In genomic region chr9:106305228-106305627, GRCm38 (mm10) we compare ENCODE assay signal across 14 mouse cellular contexts. TPM values are rescaled to one million over a fixed set of nuclear protein-coding genes. Genes with fewer than 3 reads are reported as not detected.
DNase-seq lines count a peak whose midpoint lies in the region; ATAC-seq and TF ChIP-seq lines count a peak whose summit lies in the region.
"Had no signal": no experiment of that assay in that cellular context is flagged by ENCODE, and none has a peak within 500 bp of the region (broad histone marks: within the 10 kb centered on the region; RNA-seq: fewer than 3 reads in every experiment).

No protein-coding gene starts in this region.

- no peak overlapping the region for H3K9ac ChIP-seq in kidney, embryonic 16.5 days (replicated peaks; ENCODE audit: low read length)
- 0 out of 2 replicates have a peak overlapping the region, but pooled peaks have one; percentile 17 for H3K9ac ChIP-seq in intestine, embryonic 16.5 days (ENCODE audit: low read depth, low read length)
- H3K9ac ChIP-seq: embryonic facial prominence, embryonic 13.5 days; liver, embryonic 13.5 days had no signal

- DNase-seq in kidney, adult 11 months = peak; percentile 51
- peak; percentile 24 for DNase-seq in MN1 (ENCODE audit: low spot score)
- peak; percentile 41 for DNase-seq in lung, postnatal 14 days
- DNase-seq in right cerebral cortex, postnatal 10 days (ENCODE audit: low spot score in 2 of 2) = no peak
- no peak for DNase-seq in yolk sac, embryonic 10.5 days (ENCODE audit: low spot score)
- DNase-seq in thymus, adult 2 months = no peak
- DNase-seq: heart, adult 2 months; liver, embryonic 13.5 days; right cerebral cortex, adult 18-20 months; thymus, adult 18-20 months had no signal

- 53% methylated on average over 7 of the region's 7 CpGs for WGBS in kidney, embryonic 16.5 days
- 69% methylated on average over 7 of the region's 7 CpGs for WGBS in intestine, embryonic 16.5 days
- 94% methylated on average over 7 of the region's 7 CpGs for WGBS in thymus, adult 2 months

- ATAC-seq in kidney, embryonic 16.5 days (ENCODE audit: low FRiP score, low TSS enrichment) = no peak
- peak; percentile 67 for ATAC-seq in intestine, embryonic 16.5 days
- ATAC-seq: midbrain, embryonic 16.5 days had no signal

- H3K4me2 ChIP-seq in kidney, embryonic 16.5 days (replicated peaks; ENCODE audit: low read depth, low read length) = no peak overlapping the region
- H3K4me2 ChIP-seq in intestine, embryonic 16.5 days (ENCODE audit: low read depth, low read length) = 0 out of 2 replicates have a peak overlapping the region, but pooled peaks have one; percentile 2
- H3K4me2 ChIP-seq: embryonic facial prominence, embryonic 13.5 days; liver, embryonic 13.5 days had no signal

- H3K4me1 ChIP-seq in kidney, embryonic 16.5 days (ENCODE audit: insufficient read depth, low read length) = peaks cover 9% of the 10 kb centered on the region
- peaks cover 15% of the 10 kb centered on the region for H3K4me1 ChIP-seq in intestine, embryonic 16.5 days (ENCODE audit: control insufficient read depth, insufficient read depth, low read length)
- H3K4me1 ChIP-seq in thymus, adult 2 months (replicated peaks; ENCODE audit: control insufficient read depth, insufficient read depth, low read length) = no peaks in the 10 kb centered on the region

- no peaks in the 10 kb centered on the region for H3K27me3 ChIP-seq in kidney, embryonic 16.5 days (ENCODE audit: insufficient read depth, low read length)
- no peaks in the 10 kb centered on the region for H3K27me3 ChIP-seq in intestine, embryonic 16.5 days (replicated peaks; ENCODE audit: control insufficient read depth, insufficient read depth, low read length)
- H3K27me3 ChIP-seq in thymus, adult 2 months (ENCODE audit: control insufficient read depth, insufficient read depth, low read length) = no peaks in the 10 kb centered on the region
- H3K27me3 ChIP-seq: embryonic facial prominence, embryonic 13.5 days; liver, embryonic 13.5 days had no signal

- H3K9me3 ChIP-seq in kidney, embryonic 16.5 days (ENCODE audit: low read length) = no peaks in the 10 kb centered on the region
- no peaks in the 10 kb centered on the region for H3K9me3 ChIP-seq in intestine, embryonic 16.5 days (ENCODE audit: control insufficient read depth, low read length)
- H3K9me3 ChIP-seq: embryonic facial prominence, embryonic 13.5 days; liver, embryonic 13.5 days had no signal

- peaks cover 6% of the 10 kb centered on the region; the same call in 1 of the 2 replicates for H3K36me3 ChIP-seq in kidney, embryonic 16.5 days (ENCODE audit: insufficient read depth, low read length)
- no peaks in the 10 kb centered on the region for H3K36me3 ChIP-seq in intestine, embryonic 16.5 days (ENCODE audit: control insufficient read depth, insufficient read depth, low read length)
- H3K36me3 ChIP-seq in thymus, adult 2 months (ENCODE audit: control insufficient read depth, insufficient read depth, low read length) = no peaks in the 10 kb centered on the region

- H3K27ac ChIP-seq in kidney, embryonic 16.5 days (ENCODE audit: low read length) = no peak overlapping the region
- H3K27ac ChIP-seq in intestine, embryonic 16.5 days (ENCODE audit: low read length) = peak overlapping the region; percentile 62; the same call in 1 of the 2 replicates
- no peak overlapping the region for H3K27ac ChIP-seq in thymus, adult 2 months (ENCODE audit: control insufficient read depth, insufficient read depth, low read length)
- H3K27ac ChIP-seq: embryonic facial prominence, embryonic 13.5 days; heart, adult 2 months; liver, embryonic 13.5 days had no signal

- no peak for TF ChIP-seq POLR2A in thymus, adult 2 months (IDR thresholded peaks at IDR 0.05; ENCODE audit: control insufficient read depth, extremely low read depth, insufficient read depth, low read length, poor library complexity)

- TF ChIP-seq CTCF in thymus, adult 2 months (IDR thresholded peaks at IDR 0.05; ENCODE audit: borderline replicate concordance, control insufficient read depth, extremely low read depth, insufficient read depth, low read length, poor library complexity) = no peak

- H3K4me3 ChIP-seq in kidney, embryonic 16.5 days (ENCODE audit: low read length) = no peak overlapping the region
- H3K4me3 ChIP-seq in intestine, embryonic 16.5 days (ENCODE audit: low read length) = no peak overlapping the region
- no peak overlapping the region for H3K4me3 ChIP-seq in thymus, adult 2 months (ENCODE audit: control insufficient read depth, insufficient read depth, low read length)
- H3K4me3 ChIP-seq: embryonic facial prominence, embryonic 13.5 days; heart, adult 2 months; liver, embryonic 13.5 days had no signal

RNA-seq across cellular contexts. Expression of gene Poc1a, which starts 24.4 kb away (rescaled TPM):
- polyA plus RNA-seq in kidney, embryonic 16.5 days (2015; fragmentation: Nextera tagmentation; extraction: Ambion mirVana) = 28.4 and 29.2 TPM in 2 replicates
- 27.0 and 29.1 TPM in 2 replicates for polyA plus RNA-seq in intestine, embryonic 16.5 days (2015; fragmentation: Nextera tagmentation; extraction: Ambion mirVana)
- 30.2 and 42.2 TPM in 2 replicates for polyA plus RNA-seq in thymus, adult 2 months (2012; rRNA removed)

RNA-seq across cellular contexts. Expression of gene Alas1, which starts 56.8 kb away (rescaled TPM):
- 122 and 128 TPM in 2 replicates for polyA plus RNA-seq in kidney, embryonic 16.5 days (2015; fragmentation: Nextera tagmentation; extraction: Ambion mirVana)
- 129 and 131 TPM in 2 replicates for polyA plus RNA-seq in intestine, embryonic 16.5 days (2015; fragmentation: Nextera tagmentation; extraction: Ambion mirVana)
- polyA plus RNA-seq in thymus, adult 2 months (2012; rRNA removed) = 87.5 and 94.8 TPM in 2 replicates

Comparison
In these comparisons a context has a peak if more than half of its experiments do, and no peak if none do; other contexts are left out.
1. DNase-seq: peak in kidney, adult 11 months (single experiment), MN1 (single experiment) and lung, postnatal 14 days (single experiment); none in right cerebral cortex, postnatal 10 days (0 of 2), yolk sac, embryonic 10.5 days (single experiment) and thymus, adult 2 months (single experiment).